13 mouse cellular contexts compared by ENCODE assay signal in the genomic region with DNA sequence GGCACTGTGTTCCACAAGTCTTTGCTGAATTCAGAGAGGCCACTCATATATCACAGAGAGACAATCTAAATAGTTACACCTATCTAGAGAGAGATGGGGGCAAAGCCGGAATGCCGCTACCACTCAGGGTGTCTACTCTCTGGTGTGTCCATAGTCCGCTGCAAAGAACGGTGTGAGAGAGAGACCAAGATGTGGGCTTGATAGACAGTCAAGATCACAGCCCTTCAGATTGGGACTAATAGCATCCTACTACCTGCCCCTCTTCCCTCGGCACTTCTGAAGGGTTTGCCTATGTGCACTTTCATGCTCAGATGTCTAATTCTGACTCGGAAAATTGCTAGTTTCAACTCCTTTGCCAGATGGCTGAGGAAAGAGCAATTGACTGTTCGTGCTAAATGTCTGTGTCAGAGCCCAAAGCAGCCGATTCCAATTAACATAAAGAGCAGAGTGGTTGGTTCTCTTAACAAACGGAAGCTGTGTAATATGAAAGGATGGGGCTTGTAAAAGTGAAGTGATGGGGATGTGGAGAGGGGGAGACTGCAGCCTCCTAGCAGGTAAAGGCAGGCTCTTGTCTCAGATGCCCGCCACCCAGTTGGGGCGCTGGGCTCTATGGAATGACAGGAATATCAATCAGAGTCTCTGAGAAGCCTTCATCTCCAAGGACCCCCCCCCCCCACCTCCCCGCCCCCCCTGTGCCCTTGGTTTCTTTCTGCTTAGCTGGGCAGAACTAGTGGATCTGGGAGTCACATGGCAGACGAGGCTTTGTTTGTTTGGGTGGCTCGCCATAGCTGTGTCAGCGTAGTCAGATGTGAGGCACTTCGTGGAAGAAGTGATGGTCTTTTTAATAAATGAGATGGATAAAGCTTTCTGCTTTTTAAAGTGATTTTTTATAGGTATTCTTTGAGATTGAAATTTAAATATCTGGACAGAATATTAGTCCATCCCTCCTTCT.
A peak's percentile ranks its signal among the peaks of the same experiment; 100 is the strongest.
DNase-seq lines count a peak whose midpoint lies in the region; ATAC-seq lines count a peak whose summit lies in the region.
"Had no signal": no experiment of that assay in that cellular context is flagged by ENCODE, and none has a peak within 500 bp of the region (broad histone marks: within the 10 kb centered on the region; RNA-seq: fewer than 3 reads in every experiment).

No protein-coding gene starts in this region.

- no peak overlapping the region for H3K4me2 ChIP-seq in midbrain, embryonic 14.5 days (ENCODE audit: low read length)
- H3K4me2 ChIP-seq: liver, embryonic 11.5 days had no signal

- H3K4me3 ChIP-seq in midbrain, embryonic 14.5 days (replicated peaks; ENCODE audit: low read depth, low read length): no peak overlapping the region
- H3K4me3 ChIP-seq: erythroblast, embryonic 14.5 days; heart, embryonic 10.5 days had no signal

- no peaks in the 10 kb centered on the region for H3K36me3 ChIP-seq in midbrain, embryonic 14.5 days (ENCODE audit: control insufficient read depth, insufficient read depth, low read length)
- H3K36me3 ChIP-seq: heart, embryonic 10.5 days had no signal

- no peak overlapping the region for H3K9ac ChIP-seq in midbrain, embryonic 14.5 days (replicated peaks; ENCODE audit: low read length)

- peak overlapping the region; percentile 57 for H3K27ac ChIP-seq in midbrain, embryonic 14.5 days (replicated peaks; ENCODE audit: low read depth, low read length)
- H3K27ac ChIP-seq: heart, embryonic 10.5 days had no signal

- ATAC-seq in frontal cortex, adult (ENCODE audit: low TSS enrichment): peak; percentile 84
- ATAC-seq in midbrain, embryonic 14.5 days (ENCODE audit: low FRiP score, low TSS enrichment): no peak

- H3K27me3 ChIP-seq in midbrain, embryonic 14.5 days (ENCODE audit: control insufficient read depth, insufficient read depth, low read length): no peaks in the 10 kb centered on the region

- 0 out of 2 replicates have a peak, but pooled peaks cover 1% of the 10 kb centered on the region for H3K4me1 ChIP-seq in midbrain, embryonic 14.5 days (ENCODE audit: control insufficient read depth, insufficient read depth, low read length)

- H3K9me3 ChIP-seq in midbrain, embryonic 14.5 days (ENCODE audit: control insufficient read depth, low read length): no peaks in the 10 kb centered on the region
- H3K9me3 ChIP-seq: heart, embryonic 10.5 days had no signal

- DNase-seq in frontal cortex, postnatal 14 days (ENCODE audit: low spot score in 2 of 2): no peak
- peak; percentile 56 for DNase-seq in embryo, embryonic 10.5 days (ENCODE audit: low spot score)
- DNase-seq in forelimb bud, embryonic 11.5 days (ENCODE audit: low read depth, low spot score): peak; percentile 43
- DNase-seq in midbrain, embryonic 14.5 days: peak; percentile 37
- DNase-seq in cerebellum, adult 11 months: no peak
- DNase-seq in adrenal gland, postnatal 4 days (ENCODE audit: low spot score in 2 of 2): no peak
- no peak for DNase-seq in spleen, postnatal 36 days (ENCODE audit: low spot score in 2 of 2)
- DNase-seq: kidney, postnatal 14 days; lung, postnatal 4 days had no signal

- WGBS in midbrain, embryonic 14.5 days: 70% methylated on average over 16 of the region's 16 CpGs

Comparison
In these comparisons a context has a peak if more than half of its experiments do, and no peak if none do; other contexts are left out.
1. DNase-seq: peak in embryo, embryonic 10.5 days (single experiment), forelimb bud, embryonic 11.5 days (single experiment) and midbrain, embryonic 14.5 days (single experiment); none in frontal cortex, postnatal 14 days (0 of 2), cerebellum, adult 11 months (single experiment), adrenal gland, postnatal 4 days (0 of 2) and spleen, postnatal 36 days (0 of 2).